Mouse (Mus musculus) testis, adult 10 weeks (tissue): ENCODE results near the gene Akt2. TPM values are rescaled to one million over a fixed set of nuclear protein-coding genes. Genes with fewer than 3 reads are reported as not detected.

Experiments
- polyA plus RNA-seq: library from polyadenylated mRNA; stranded (reverse); fragments of 350-450 nt; fragmentation: Illumina TruSeq; extraction: RNeasy Lipid Tissue Mini Kit (QIAGEN cat#74804); gene quantifications from one replicate; pipeline ENCODE4 v1.2.3, GENCODE M21; 2014; ENCODE audit warnings: low read depth, low replicate concordance

Akt2 gene
- polyA plus RNA-seq, result 12.0 TPM

DNA sequence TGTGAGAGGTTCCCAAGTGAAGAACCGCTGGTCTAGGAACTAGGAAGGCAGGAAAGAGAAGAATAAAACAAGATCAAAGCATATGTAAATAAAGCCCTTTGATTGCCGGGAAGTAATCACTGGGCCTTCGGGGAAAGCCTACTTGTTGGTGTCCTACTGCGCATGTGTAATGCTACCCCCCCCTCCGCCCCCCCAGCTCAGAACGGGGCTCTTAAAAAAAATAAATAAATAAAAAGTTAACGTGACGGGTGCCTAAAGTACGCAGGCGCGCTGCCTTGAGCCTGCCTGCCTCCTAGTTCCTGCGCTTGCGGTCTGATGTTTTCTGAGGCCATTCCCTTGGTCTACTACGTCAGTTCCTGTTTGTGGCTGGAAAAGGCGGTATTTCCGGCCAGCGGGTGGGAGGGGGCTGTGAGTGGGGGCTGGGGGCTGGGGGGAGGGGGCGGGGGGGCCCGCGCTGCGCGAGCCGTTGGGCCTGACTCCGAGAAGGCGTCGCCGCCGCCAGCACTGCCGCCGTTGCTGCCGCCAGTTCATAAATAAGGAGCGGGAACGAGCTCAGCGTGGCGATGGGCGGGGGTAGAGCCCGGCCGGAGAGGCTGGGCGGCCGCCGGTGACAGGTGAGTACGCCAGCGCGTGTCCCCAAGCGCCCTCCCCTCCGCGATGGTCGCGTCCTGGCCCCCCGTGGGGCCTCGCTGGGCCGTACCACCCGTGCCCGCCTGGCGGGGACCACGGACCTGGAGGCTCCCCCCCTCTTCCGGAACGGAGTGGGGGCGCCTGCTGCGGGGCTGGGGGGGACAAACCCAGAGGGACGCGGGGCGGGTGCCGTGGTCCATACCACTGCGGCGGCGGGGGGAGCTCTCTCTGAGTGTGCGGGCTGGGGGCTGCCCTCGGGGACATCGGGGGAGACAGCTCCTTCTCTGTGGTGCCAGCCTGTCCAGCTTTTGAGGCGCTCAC is at the start of gene Akt2:
Gene Akt2 (plus strand): TSS at position 287 of the 951 bp plus-strand sequence.

GRCm38 (mm10) chr7:27552931-27553513 is 38.3 kb upstream of the Akt2 start, which contains the start of the genes Pld3 and 2310022A10Rik:
Pld3 (minus strand) TSS chr7:27553218.
2310022A10Rik (plus strand) TSS chr7:27553233.

GRCm38 (mm10) chr7:27653681-27654437 is 62.5 kb downstream of the Akt2 start, which contains the start of gene Ttc9b:
Ttc9b (plus strand) TSS chr7:27653915.

GRCm38 (mm10) chr7:27674522-27675221 is 83.3 kb downstream of the Akt2 start, which contains the start of gene Map3k10:
Map3k10 (minus strand) TSS chr7:27674598.

GRCm38 (mm10) chr7:27688815-27689612 is 97.7 kb downstream of the Akt2 start, which contains the start of gene Zfp607b:
Zfp607b (plus strand) TSS chr7:27689340.

Other genes with a start within 250 kb of the Akt2 start
- gene Shkbp1, start 235.5 kb upstream of the Akt2 start, polyA plus RNA-seq, result 0.64 TPM
- not detected for gene Gm20479, start 234.1 kb upstream of the Akt2 start, polyA plus RNA-seq
- 0.35 TPM for gene Sptbn4, start 143.9 kb upstream of the Akt2 start, polyA plus RNA-seq
- not detected for gene Blvrb, start 143.6 kb upstream of the Akt2 start, polyA plus RNA-seq
- gene Sertad3, start 117.8 kb upstream of the Akt2 start, polyA plus RNA-seq, result 0.52 TPM
- gene Sertad1, start 104.6 kb upstream of the Akt2 start, polyA plus RNA-seq, result 0.91 TPM
- gene Prx, start 92.2 kb upstream of the Akt2 start, polyA plus RNA-seq, result not detected
- gene Hipk4, start 68.3 kb upstream of the Akt2 start, polyA plus RNA-seq, result 4.5 TPM
- gene Pld3, start 38.3 kb upstream of the Akt2 start, polyA plus RNA-seq, result 1.1 TPM
- gene 2310022A10Rik, start 38.3 kb upstream of the Akt2 start, polyA plus RNA-seq, result 16.3 TPM
- gene Ttc9b, start 62.4 kb downstream of the Akt2 start, polyA plus RNA-seq, result not detected
- gene Map3k10, start 83.0 kb downstream of the Akt2 start, polyA plus RNA-seq, result 0.97 TPM
- gene Zfp607b, start 97.8 kb downstream of the Akt2 start, polyA plus RNA-seq, result 17.5 TPM
- 15.3 TPM for gene Zfp60, start 139.8 kb downstream of the Akt2 start, polyA plus RNA-seq
- 42.3 TPM for gene Zfp626, start 215.6 kb downstream of the Akt2 start, polyA plus RNA-seq
- gene Zfp59, start 247.1 kb downstream of the Akt2 start, polyA plus RNA-seq, result 22.2 TPM